In genomic region chr11:82537931-82538330, GRCm38 (mm10) we compare ENCODE assay signal across 19 mouse cellular contexts.
DNase-seq lines count a peak whose midpoint lies in the region; ATAC-seq lines count a peak whose summit lies in the region.
"Had no signal": no experiment of that assay in that cellular context is flagged by ENCODE, and none has a peak within 500 bp of the region (broad histone marks: within the 10 kb centered on the region; RNA-seq: fewer than 3 reads in every experiment).

No protein-coding gene starts in this region.

- no peak overlapping the region for H3K27ac ChIP-seq in heart, embryonic 10.5 days
- H3K27ac ChIP-seq in kidney, embryonic 16.5 days (ENCODE audit: low read length): no peak overlapping the region
- no peak overlapping the region for H3K27ac ChIP-seq in midbrain, embryonic 11.5 days (ENCODE audit: low read depth, low read length)
- H3K27ac ChIP-seq: embryonic facial prominence, embryonic 13.5 days; forebrain, embryonic 12.5 days; heart, adult 2 months; hindbrain, embryonic 15.5 days had no signal

- H3K4me1 ChIP-seq in heart, embryonic 10.5 days: no peaks in the 10 kb centered on the region
- H3K4me1 ChIP-seq in kidney, embryonic 16.5 days (ENCODE audit: insufficient read depth, low read length): no peaks in the 10 kb centered on the region
- no peaks in the 10 kb centered on the region for H3K4me1 ChIP-seq in midbrain, embryonic 11.5 days (ENCODE audit: control insufficient read depth, insufficient read depth, low read length)
- H3K4me1 ChIP-seq: forebrain, embryonic 12.5 days; heart, embryonic 12.5 days; hindbrain, embryonic 15.5 days had no signal

- WGBS in heart, embryonic 10.5 days: 84% methylated on average over 3 of the region's 3 CpGs
- 85% methylated on average over 3 of the region's 3 CpGs for WGBS in kidney, embryonic 16.5 days
- WGBS in midbrain, embryonic 11.5 days: 75% methylated on average over 3 of the region's 3 CpGs

- no peaks in the 10 kb centered on the region for H3K9me3 ChIP-seq in heart, embryonic 10.5 days
- H3K9me3 ChIP-seq in kidney, embryonic 16.5 days (ENCODE audit: low read length): no peaks in the 10 kb centered on the region
- H3K9me3 ChIP-seq in midbrain, embryonic 11.5 days (ENCODE audit: control insufficient read depth, low read length): no peaks in the 10 kb centered on the region
- H3K9me3 ChIP-seq: embryonic facial prominence, embryonic 13.5 days; forebrain, embryonic 12.5 days; heart, embryonic 12.5 days; hindbrain, embryonic 15.5 days had no signal

- no peak overlapping the region for H3K9ac ChIP-seq in kidney, embryonic 16.5 days (replicated peaks; ENCODE audit: low read length)
- H3K9ac ChIP-seq in midbrain, embryonic 11.5 days (ENCODE audit: low read length): no peak overlapping the region
- H3K9ac ChIP-seq: embryonic facial prominence, embryonic 13.5 days; forebrain, embryonic 12.5 days; heart, embryonic 12.5 days; hindbrain, embryonic 15.5 days had no signal

- no peak overlapping the region for H3K4me2 ChIP-seq in kidney, embryonic 16.5 days (replicated peaks; ENCODE audit: low read depth, low read length)
- H3K4me2 ChIP-seq in midbrain, embryonic 11.5 days: no peak overlapping the region
- H3K4me2 ChIP-seq: embryonic facial prominence, embryonic 13.5 days; forebrain, embryonic 12.5 days; heart, embryonic 12.5 days; hindbrain, embryonic 15.5 days had no signal

- H3K36me3 ChIP-seq in heart, embryonic 10.5 days: no peaks in the 10 kb centered on the region
- no peaks in the 10 kb centered on the region for H3K36me3 ChIP-seq in kidney, embryonic 16.5 days (ENCODE audit: insufficient read depth, low read length)
- no peaks in the 10 kb centered on the region for H3K36me3 ChIP-seq in midbrain, embryonic 11.5 days (ENCODE audit: control insufficient read depth, insufficient read depth, low read length)
- H3K36me3 ChIP-seq: embryonic facial prominence, embryonic 13.5 days; forebrain, embryonic 12.5 days; heart, embryonic 12.5 days; hindbrain, embryonic 15.5 days had no signal

- no peak for ATAC-seq in kidney, embryonic 16.5 days (ENCODE audit: low FRiP score, low TSS enrichment)
- ATAC-seq in midbrain, embryonic 11.5 days (ENCODE audit: low FRiP score): no peak
- ATAC-seq: activated CD4-positive, CD25-positive, alpha-beta regulatory T cell, adult 4 months; forebrain, embryonic 16.5 days; Patski had no signal

- no peak overlapping the region for H3K4me3 ChIP-seq in heart, embryonic 10.5 days
- no peak overlapping the region for H3K4me3 ChIP-seq in kidney, embryonic 16.5 days (ENCODE audit: low read length)
- no peak overlapping the region for H3K4me3 ChIP-seq in midbrain, embryonic 11.5 days (ENCODE audit: low read depth, low read length)
- H3K4me3 ChIP-seq: embryonic facial prominence, embryonic 13.5 days; forebrain, embryonic 12.5 days; heart, adult 2 months; heart, embryonic 12.5 days; hindbrain, embryonic 15.5 days had no signal

- H3K27me3 ChIP-seq in heart, embryonic 10.5 days (ENCODE audit: insufficient read depth, poor library complexity, severe bottlenecking): peaks cover 3% of the 10 kb centered on the region; the same call in 1 of the 2 replicates
- no peaks in the 10 kb centered on the region for H3K27me3 ChIP-seq in kidney, embryonic 16.5 days (ENCODE audit: insufficient read depth, low read length)
- H3K27me3 ChIP-seq in midbrain, embryonic 11.5 days (ENCODE audit: control insufficient read depth, insufficient read depth, low read length): no peaks in the 10 kb centered on the region
- H3K27me3 ChIP-seq: embryonic facial prominence, embryonic 13.5 days; forebrain, embryonic 12.5 days; hindbrain, embryonic 15.5 days had no signal

- DNase-seq in embryo, embryonic 10 days (ENCODE audit: low spot score): peak; percentile 45
- DNase-seq in embryo, embryonic 11.5 days (ENCODE audit: low read depth, low spot score): peak; percentile 5
- peak; percentile 60 for DNase-seq in forelimb bud, embryonic 11.5 days (ENCODE audit: low read depth, low spot score)
- peak; percentile 18 for DNase-seq in mesoderm, embryonic 11.5 days (ENCODE audit: low read depth, low spot score)
- DNase-seq in heart, embryonic 10.5 days (ENCODE audit: low spot score): no peak
- no peak for DNase-seq in midbrain, embryonic 11.5 days (ENCODE audit: low spot score, missing footprints)
- DNase-seq: adrenal gland, postnatal 14 days; cerebellum, adult 18-20 months; cerebellum, adult 9-11 months; gastrocnemius, postnatal 14 days; heart, adult 2 months had no signal

Comparison
In these comparisons a context has a peak if more than half of its experiments do, and no peak if none do; other contexts are left out.
1. DNase-seq: peak in embryo, embryonic 10 days (single experiment), embryo, embryonic 11.5 days (single experiment), forelimb bud, embryonic 11.5 days (single experiment) and mesoderm, embryonic 11.5 days (single experiment); none in heart, embryonic 10.5 days (single experiment) and midbrain, embryonic 11.5 days (single experiment).